Mouse (Mus musculus) lung, embryonic 14.5 days (tissue): ENCODE measurements at regions not wholly inside any gene's neighbourhood (a gene's known extent, or its start where the extent isn't known, plus 50 kb on each side); places are given as distances from the start of the nearest gene placed in this dataset.

ENCODE experiments used
- ATAC-seq: fragments of 200-750 bp; cut with Nextera tagmentation; 2 replicates; pipeline ENCODE4 v1.8.0; 2017; ENCODE audit warnings: mild to moderate bottlenecking, moderate TSS enrichment, moderate library complexity; ENCODE audit not compliant: insufficient read depth
- DNase-seq: peaks from one replicate; pipeline ENCODE4 v3.0.0-alpha.2; 2015
- H3K27ac ChIP-seq: fragments of 300-500 bp; sonication (generic); 2 replicates; pipeline ENCODE4 v1.5.1; 2014; ENCODE audit warnings: low read depth, mild to moderate bottlenecking, moderate library complexity
- H3K27me3 ChIP-seq: fragments of 300-500 bp; sonication (generic); 2 replicates; pipeline ENCODE4 v1.6.1; 2014; ENCODE audit warnings: low read length, control low read depth; ENCODE audit not compliant: insufficient read depth
- H3K36me3 ChIP-seq: fragments of 300-500 bp; sonication (generic); 2 replicates; pipeline ENCODE4 v1.6.1; 2014; ENCODE audit warnings: control low read depth; ENCODE audit not compliant: insufficient read depth
- H3K4me1 ChIP-seq: fragments of 300-500 bp; sonication (generic); 2 replicates; pipeline ENCODE4 v1.6.1; 2014; ENCODE audit warnings: antibody characterized with exemption, control low read depth; ENCODE audit not compliant: insufficient read depth
- H3K4me2 ChIP-seq: fragments of 300-500 bp; sonication (generic); 2 replicates; pipeline ENCODE4 v1.6.1; 2014; ENCODE audit warnings: mild to moderate bottlenecking
- H3K4me3 ChIP-seq: fragments of 300-500 bp; sonication (generic); 2 replicates; pipeline ENCODE4 v1.5.1; 2014; ENCODE audit warnings: low read depth, low read length
- H3K9ac ChIP-seq: fragments of 300-500 bp; sonication (generic); 2 replicates; pipeline ENCODE4 v1.6.1; 2014
- H3K9me3 ChIP-seq: fragments of 300-500 bp; sonication (generic); 2 replicates; pipeline ENCODE4 v1.6.1; 2016; ENCODE audit warnings: low read depth, low read length, control low read depth
- CTCF ChIP-seq: IDR thresholded peaks from 2 replicates; pipeline ENCODE4 v1.5.1; 2016; ENCODE audit warnings: antibody characterized with exemption, low read depth
- WGBS: fragments of 180-500 bp; shearing (Covaris S2); extraction: QIAGEN DNeasy Blood & Tissue Kit; methylation state at CpG from one replicate; pipeline ENCODE4 v1.1.7; 2014; 5-methylcytosine and 5-hydroxymethylcytosine counted together

- Histone ChIP-seq H3K9me3 (no peaks in the 10 kb centered on the region), H3K27ac (no peak overlapping the region), H3K36me3 (no peaks in the 10 kb centered on the region), H3K9ac (no peak overlapping the region), H3K4me2 (no peak overlapping the region), H3K4me3 (no peak overlapping the region), H3K4me1 (no peaks in the 10 kb centered on the region), H3K27me3 (no peaks in the 10 kb centered on the region)
- 63% methylated on average over 5 of the region's 5 CpGs for WGBS
- TF ChIP-seq CTCF, result no peak
- ATAC-seq (no peak), DNase-seq (no peak)
These were observed 449.0 kb downstream of the Insc start for GRCm38 (mm10) chr7:115192482-115192881.

GRCm38 (mm10) chr7:115192992-115193761, 449.7 kb downstream of the Insc start:
- Histone ChIP-seq H3K27ac (no peak overlapping the region), H3K36me3 (no peaks in the 10 kb centered on the region), H3K4me3 (no peak overlapping the region), H3K9me3 (no peaks in the 10 kb centered on the region), H3K9ac (no peak overlapping the region), H3K4me1 (no peaks in the 10 kb centered on the region), H3K27me3 (no peaks in the 10 kb centered on the region), H3K4me2 (no peak overlapping the region)
- no peak for TF ChIP-seq CTCF
- no peak for ATAC-seq
- 31% methylated on average over 9 of the region's 9 CpGs for WGBS
- DNase-seq, result no peak

- no peaks in the 10 kb centered on the region for H3K9me3 ChIP-seq
- WGBS, result 19% methylated on average over 3 of the region's 3 CpGs
- DNase-seq, result peak; percentile 75
These were observed 461.4 kb downstream of the Insc start for GRCm38 (mm10) chr7:115204916-115205315.

GRCm38 (mm10) chr7:115206479-115207134, 463.1 kb downstream of the Insc start:
- Histone ChIP-seq H3K27me3 (no peaks in the 10 kb centered on the region), H3K4me3 (no peak overlapping the region), H3K9ac (no peak overlapping the region), H3K9me3 (no peaks in the 10 kb centered on the region), H3K27ac (no peak overlapping the region), H3K4me1 (no peaks in the 10 kb centered on the region; the same call in 1 of the 2 replicates), H3K36me3 (no peaks in the 10 kb centered on the region), H3K4me2 (no peak overlapping the region)
- ATAC-seq, result no peak
- no peak for DNase-seq
- no peak for TF ChIP-seq CTCF
- WGBS, result 59% methylated on average over 9 of the region's 9 CpGs

More at GRCm38 (mm10) chr7:115204916-115205315, 461.4 kb downstream of the Insc start:
- Histone ChIP-seq H3K4me2 (no peak overlapping the region), H3K27me3 (no peaks in the 10 kb centered on the region), H3K4me1 (no peaks in the 10 kb centered on the region; the same call in 1 of the 2 replicates), H3K9ac (no peak overlapping the region), H3K27ac (no peak overlapping the region), H3K4me3 (no peak overlapping the region), H3K36me3 (no peaks in the 10 kb centered on the region)
- ATAC-seq, result peak; percentile 81
- TF ChIP-seq CTCF, result no peak

- H3K9ac ChIP-seq, result no peak overlapping the region
- no peak overlapping the region for H3K27ac ChIP-seq
- DNase-seq, result no peak
- ATAC-seq, result no peak
- TF ChIP-seq CTCF, result no peak
- no peaks in the 10 kb centered on the region for H3K9me3 ChIP-seq
- H3K4me2 ChIP-seq, result no peak overlapping the region
- H3K27me3 ChIP-seq, result no peaks in the 10 kb centered on the region
- no peaks in the 10 kb centered on the region; the same call in 1 of the 2 replicates for H3K4me1 ChIP-seq
- WGBS, result 70% methylated on average over 7 of the region's 7 CpGs
- no peak overlapping the region for H3K4me3 ChIP-seq
- no peaks in the 10 kb centered on the region for H3K36me3 ChIP-seq
These were observed 465.3 kb downstream of the Insc start for GRCm38 (mm10) chr7:115208781-115209180.

GRCm38 (mm10) chr7:115210012-115210411, 466.5 kb downstream of the Insc start:
- no peak overlapping the region for H3K4me3 ChIP-seq
- H3K27me3 ChIP-seq, result no peaks in the 10 kb centered on the region
- H3K4me1 ChIP-seq, result no peaks in the 10 kb centered on the region; the same call in 1 of the 2 replicates
- H3K9me3 ChIP-seq, result no peaks in the 10 kb centered on the region
- ATAC-seq, result no peak
- H3K36me3 ChIP-seq, result no peaks in the 10 kb centered on the region
- no peak for TF ChIP-seq CTCF
- no peak overlapping the region for H3K4me2 ChIP-seq
- 76% methylated on average over 2 of the region's 2 CpGs for WGBS
- no peak overlapping the region for H3K9ac ChIP-seq
- no peak overlapping the region for H3K27ac ChIP-seq
- DNase-seq, result no peak

- 0 out of 2 replicates have a peak overlapping the region, but pooled peaks have one; percentile 30 for H3K9ac ChIP-seq
- H3K4me1 ChIP-seq, result peaks cover 7% of the 10 kb centered on the region; the same call in 1 of the 2 replicates
- no peak overlapping the region for H3K27ac ChIP-seq
- WGBS, result under 1% methylated on average over 13 of the region's 13 CpGs
- no peaks in the 10 kb centered on the region for H3K36me3 ChIP-seq
- ATAC-seq (peak; percentile 94), DNase-seq (peak; percentile 99)
- TF ChIP-seq CTCF, result peak; percentile 92
- peak overlapping the region; percentile 72 for H3K4me2 ChIP-seq
- H3K27me3 ChIP-seq, result no peaks in the 10 kb centered on the region
- H3K9me3 ChIP-seq, result no peaks in the 10 kb centered on the region
- peak overlapping the region; percentile 30 for H3K4me3 ChIP-seq
These were observed 473.3 kb downstream of the Insc start for GRCm38 (mm10) chr7:115216838-115217237.
